Mouse (Mus musculus): ENCODE results near the gene Pars2.

DNA sequence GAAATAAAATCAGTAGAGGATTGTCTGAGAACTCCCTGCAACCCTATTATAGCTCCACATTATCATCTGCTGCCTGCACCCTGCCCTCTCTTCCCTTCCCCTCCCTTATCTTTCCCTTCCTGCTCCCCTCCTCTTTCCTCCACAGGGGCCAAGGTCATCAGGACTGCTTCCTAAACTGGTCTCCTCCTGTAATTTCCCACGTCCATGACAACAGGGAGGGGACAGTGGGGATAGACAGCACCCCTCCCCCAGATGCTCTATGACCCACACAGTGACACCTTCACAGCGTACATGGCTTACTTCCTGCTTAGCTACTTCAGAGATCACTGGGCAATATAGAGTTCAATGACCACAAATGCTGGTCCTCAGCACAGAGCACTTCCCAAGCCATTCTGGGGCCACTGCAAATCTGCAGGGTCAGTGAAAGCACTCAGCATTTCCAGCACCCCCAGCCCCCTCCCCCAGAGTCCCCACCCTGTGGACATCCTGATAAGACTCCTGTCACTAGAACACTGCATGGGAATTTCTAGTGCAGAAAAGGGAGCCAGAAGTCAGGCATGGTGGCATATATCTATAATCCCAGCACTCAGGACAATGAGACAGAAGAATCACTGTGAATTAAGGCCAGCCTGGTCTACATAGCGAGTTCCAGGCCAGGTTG is 37.9 kb downstream of the Pars2 start:
- no peak for TF ChIP-seq CTCF (IDR thresholded peaks at IDR 0.05; ENCODE audit: control insufficient read depth, insufficient read depth, low read length)
- no peak for TF ChIP-seq POLR2A (IDR thresholded peaks at IDR 0.05; ENCODE audit: borderline replicate concordance, control insufficient read depth, low read depth, low read length)

Data from bone marrow, adult 2 months (tissue).